Mouse (Mus musculus) ES-Bruce4 (cell line): ENCODE results near the gene Usf3. TPM values are rescaled to one million over a fixed set of nuclear protein-coding genes. Genes with fewer than 3 reads are reported as not detected.

Source experiments
- H3K27ac ChIP-seq: 2 replicates; pipeline ENCODE4 v1.5.1; 2012; ENCODE audit warnings: low read length, inconsistent platforms; ENCODE audit not compliant: insufficient read depth
- H3K27me3 ChIP-seq: 2 replicates; pipeline ENCODE4 v1.6.1; 2012; ENCODE audit warnings: mild to moderate bottlenecking, low read length, inconsistent platforms; ENCODE audit not compliant: control insufficient read depth, poor library complexity, insufficient read depth, severe bottlenecking
- H3K36me3 ChIP-seq: 2 replicates; pipeline ENCODE4 v1.6.1; 2012; ENCODE audit warnings: inconsistent platforms, mild to moderate bottlenecking, low read length, moderate library complexity; ENCODE audit not compliant: control insufficient read depth, poor library complexity, insufficient read depth, severe bottlenecking
- H3K4me1 ChIP-seq: one replicate; pipeline ENCODE4 v1.8.1; 2011; ENCODE audit warnings: low read length; ENCODE audit not compliant: control insufficient read depth, insufficient read depth
- H3K4me3 ChIP-seq: 2 replicates; pipeline ENCODE4 v1.5.1; 2011; ENCODE audit warnings: low read depth, mild to moderate bottlenecking, low read length
- H3K9ac ChIP-seq: 2 replicates; pipeline ENCODE4 v1.6.1; 2012; ENCODE audit warnings: low read depth, mild to moderate bottlenecking, inconsistent platforms; ENCODE audit not compliant: poor library complexity, severe bottlenecking
- H3K9me3 ChIP-seq: replicated peaks from 2 replicates; pipeline ENCODE4 v1.6.1; 2012; ENCODE audit warnings: mild to moderate bottlenecking, low read length, inconsistent platforms; ENCODE audit not compliant: control insufficient read depth, poor library complexity, insufficient read depth, severe bottlenecking
- CTCF ChIP-seq: IDR thresholded peaks from one replicate; pipeline ENCODE4 v1.8.1; 2011; ENCODE audit warnings: low read depth, low read length
- EP300 ChIP-seq: IDR thresholded peaks from 2 replicates; pipeline ENCODE4 v1.6.1; 2011; ENCODE audit warnings: low read depth, low read length; ENCODE audit not compliant: insufficient read depth
- POLR2A ChIP-seq: IDR thresholded peaks from one replicate; pipeline ENCODE4 v1.8.1; 2011; ENCODE audit warnings: low read length; ENCODE audit not compliant: insufficient read depth
- polyA plus RNA-seq: library from polyadenylated mRNA; stranded (reverse); fragments of >200 nt; gene quantifications from 2 replicates; pipeline ENCODE4 v1.2.4, GENCODE M21; 2011; ENCODE audit warnings: low read depth; ENCODE audit not compliant: missing spikeins, insufficient read depth, insufficient read length

Usf3 gene
- polyA plus RNA-seq, 1 experiment: 19.3 TPM

- Histone ChIP-seq H3K4me1 (no peaks in the 10 kb centered on the region), H3K4me3 (no peak overlapping the region), H3K27me3 (no peaks in the 10 kb centered on the region), H3K36me3 (no peaks in the 10 kb centered on the region; the same call in 1 of the 2 replicates), H3K9ac (no peak overlapping the region), H3K27ac (no peak overlapping the region), H3K9me3 (no peaks in the 10 kb centered on the region)
- TF ChIP-seq EP300 (no peak), POLR2A (no peak), CTCF (no peak)
Measured at GRCm38 (mm10) chr16:44199066-44199703, 26.1 kb downstream of the Usf3 start.

DNA sequence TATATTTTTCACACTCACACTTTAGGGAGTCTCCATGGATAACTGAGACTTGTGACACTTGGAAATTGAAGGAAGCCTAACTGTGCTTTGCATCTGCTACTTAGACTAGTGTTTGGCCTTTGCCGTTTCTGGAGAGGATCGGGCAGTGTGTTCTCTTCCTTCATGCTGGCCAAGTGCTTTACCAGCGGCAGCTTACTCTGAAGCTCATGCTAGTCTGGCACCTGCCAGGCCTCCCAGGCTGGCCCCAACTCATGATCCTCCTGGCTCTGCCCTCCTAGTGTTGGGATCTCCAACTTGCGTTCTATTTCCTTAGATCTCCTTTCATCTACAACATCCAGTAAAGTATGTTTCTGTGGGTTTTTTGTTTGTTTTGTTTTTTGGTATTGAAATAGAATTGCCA is 27.1 kb downstream of the Usf3 start:
- Histone ChIP-seq H3K4me3 (no peak overlapping the region), H3K9me3 (no peaks in the 10 kb centered on the region), H3K4me1 (no peaks in the 10 kb centered on the region), H3K27ac (no peak overlapping the region), H3K36me3 (no peaks in the 10 kb centered on the region; the same call in 1 of the 2 replicates), H3K9ac (no peak overlapping the region), H3K27me3 (no peaks in the 10 kb centered on the region)
- TF ChIP-seq CTCF (no peak), EP300 (no peak), POLR2A (no peak)

GRCm38 (mm10) chr16:44204331-44204730 is 31.3 kb downstream of the Usf3 start:
- H3K9me3 ChIP-seq: no peaks in the 10 kb centered on the region
- no peak overlapping the region for H3K27ac ChIP-seq
- H3K36me3 ChIP-seq: no peaks in the 10 kb centered on the region; the same call in 1 of the 2 replicates
- peaks cover 7% of the 10 kb centered on the region for H3K4me1 ChIP-seq
- no peak overlapping the region for H3K9ac ChIP-seq
- H3K27me3 ChIP-seq: no peaks in the 10 kb centered on the region
- no peak overlapping the region for H3K4me3 ChIP-seq
- TF ChIP-seq CTCF (no peak), EP300 (no peak), POLR2A (no peak)

DNA sequence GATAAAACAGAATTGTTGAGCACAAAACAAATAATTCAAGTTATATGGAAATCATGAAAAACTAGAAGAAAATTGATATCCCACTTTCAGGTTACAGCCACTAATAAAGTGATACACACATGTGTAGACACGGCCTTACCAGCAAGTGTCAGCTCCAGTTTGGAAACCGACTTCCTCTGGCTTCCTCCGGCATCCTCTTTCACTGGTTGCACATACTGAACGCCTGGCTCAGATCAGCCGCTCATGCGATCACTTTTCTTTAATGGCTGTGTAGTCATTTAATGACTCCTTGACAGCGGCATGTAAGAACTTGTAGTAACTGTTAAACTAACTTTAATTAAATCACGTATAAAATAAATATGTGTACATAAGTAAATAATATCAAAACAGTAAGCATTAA is 32.9 kb downstream of the Usf3 start:
- no peak overlapping the region for H3K9ac ChIP-seq
- H3K27ac ChIP-seq: no peak overlapping the region
- TF ChIP-seq POLR2A: no peak
- no peak for TF ChIP-seq EP300
- no peak for TF ChIP-seq CTCF
- no peaks in the 10 kb centered on the region for H3K27me3 ChIP-seq
- peaks cover 7% of the 10 kb centered on the region for H3K4me1 ChIP-seq
- H3K36me3 ChIP-seq: no peaks in the 10 kb centered on the region
- no peak overlapping the region for H3K4me3 ChIP-seq
- no peaks in the 10 kb centered on the region for H3K9me3 ChIP-seq

GRCm38 (mm10) chr16:44210156-44211053 is 37.4 kb downstream of the Usf3 start:
- no peaks in the 10 kb centered on the region for H3K36me3 ChIP-seq
- H3K4me3 ChIP-seq: no peak overlapping the region
- peaks cover 7% of the 10 kb centered on the region for H3K4me1 ChIP-seq
- H3K27me3 ChIP-seq: no peaks in the 10 kb centered on the region
- TF ChIP-seq POLR2A (no peak), EP300 (no peak), CTCF (no peak)
- no peak overlapping the region for H3K9ac ChIP-seq
- H3K9me3 ChIP-seq: no peaks in the 10 kb centered on the region
- H3K27ac ChIP-seq: no peak overlapping the region

- Histone ChIP-seq H3K27me3 (no peaks in the 10 kb centered on the region), H3K4me1 (peaks cover 7% of the 10 kb centered on the region), H3K27ac (no peak overlapping the region), H3K36me3 (no peaks in the 10 kb centered on the region), H3K9me3 (no peaks in the 10 kb centered on the region), H3K4me3 (no peak overlapping the region), H3K9ac (no peak overlapping the region)
- TF ChIP-seq CTCF (no peak), EP300 (no peak), POLR2A (no peak)
Measured at GRCm38 (mm10) chr16:44211054-44211414, 38.0 kb downstream of the Usf3 start.
